Mouse (Mus musculus): ENCODE measurements around the gene Ifi203. TPM values are rescaled to one million over a fixed set of nuclear protein-coding genes. Genes with fewer than 3 reads are reported as not detected.
"Not testable (repeated sequence)": the region's sequence is repeated elsewhere in the genome, so short reads cannot be mapped to it uniquely, and the experiment has no call there.

The Ifi203 gene
- polyA plus RNA-seq, 1 experiment from 2014 or later: 2.0 TPM

- DNase-seq (ENCODE audit: low spot score) (no peak), ATAC-seq (ENCODE audit: low FRiP score, low TSS enrichment) (no peak)
- H3K4me1 ChIP-seq (replicated peaks; ENCODE audit: control insufficient read depth, insufficient read depth): no peaks in the 10 kb centered on the region
- WGBS: 70% methylated on average over 2 of the region's 2 CpGs
- no peak overlapping the region for H3K4me2 ChIP-seq (replicated peaks; ENCODE audit: low read depth)
- H3K27ac ChIP-seq (replicated peaks): no peak overlapping the region
- TF ChIP-seq CTCF (IDR thresholded peaks at IDR 0.05; ENCODE audit: low read depth): no peak
- no peak for TF ChIP-seq EP300 (optimal IDR thresholded peaks at IDR 0.05)
- no peaks in the 10 kb centered on the region for H3K27me3 ChIP-seq (ENCODE audit: control insufficient read depth, insufficient read depth, low read length)
- no peaks in the 10 kb centered on the region for H3K36me3 ChIP-seq (ENCODE audit: control insufficient read depth, insufficient read depth, low read length)
- H3K4me3 ChIP-seq (ENCODE audit: low read depth, low read length): no peak overlapping the region
- H3K9me3 ChIP-seq (ENCODE audit: control insufficient read depth, low read length): no peaks in the 10 kb centered on the region
- no peak overlapping the region for H3K9ac ChIP-seq (ENCODE audit: low read length)
Measured at GRCm38 (mm10) chr1:173914559-173914958, 27.9 kb downstream of the Ifi203 start.

- H3K9ac ChIP-seq (ENCODE audit: low read length); H3K27me3 ChIP-seq (ENCODE audit: control insufficient read depth, insufficient read depth, low read length); H3K36me3 ChIP-seq (ENCODE audit: control insufficient read depth, insufficient read depth, low read length); H3K27ac ChIP-seq (replicated peaks); H3K4me1 ChIP-seq (replicated peaks; ENCODE audit: control insufficient read depth, insufficient read depth); ATAC-seq (ENCODE audit: low FRiP score, low TSS enrichment); H3K4me3 ChIP-seq (ENCODE audit: low read depth, low read length); DNase-seq (ENCODE audit: low spot score); H3K4me2 ChIP-seq (replicated peaks; ENCODE audit: low read depth); H3K9me3 ChIP-seq (ENCODE audit: control insufficient read depth, low read length): not testable (repeated sequence)
Measured at GRCm38 (mm10) chr1:173913256-173913791, 29.1 kb downstream of the Ifi203 start.

- H3K27me3 ChIP-seq (ENCODE audit: control insufficient read depth, insufficient read depth, low read length); H3K9me3 ChIP-seq (ENCODE audit: control insufficient read depth, low read length); H3K4me1 ChIP-seq (replicated peaks; ENCODE audit: control insufficient read depth, insufficient read depth); ATAC-seq (ENCODE audit: low FRiP score, low TSS enrichment); H3K36me3 ChIP-seq (ENCODE audit: control insufficient read depth, insufficient read depth, low read length); H3K27ac ChIP-seq (replicated peaks); H3K4me2 ChIP-seq (replicated peaks; ENCODE audit: low read depth); H3K9ac ChIP-seq (ENCODE audit: low read length); H3K4me3 ChIP-seq (ENCODE audit: low read depth, low read length); DNase-seq (ENCODE audit: low spot score): not testable (repeated sequence)
- WGBS: 68% methylated on average over 6 of the region's 6 CpGs
Measured at GRCm38 (mm10) chr1:173912548-173913255, 29.8 kb downstream of the Ifi203 start, which contains the start of gene Ifi211. Ifi211 (minus strand) TSS chr1:173913046.

GRCm38 (mm10) chr1:173911808-173912464 lies 30.5 kb downstream of the Ifi203 start:
- Histone ChIP-seq H3K4me2 (replicated peaks; ENCODE audit: low read depth) (no peak overlapping the region), H3K9me3 (ENCODE audit: control insufficient read depth, low read length) (no peaks in the 10 kb centered on the region), H3K4me3 (ENCODE audit: low read depth, low read length) (no peak overlapping the region), H3K36me3 (ENCODE audit: control insufficient read depth, insufficient read depth, low read length) (no peaks in the 10 kb centered on the region), H3K27me3 (ENCODE audit: control insufficient read depth, insufficient read depth, low read length) (no peaks in the 10 kb centered on the region), H3K4me1 (replicated peaks; ENCODE audit: control insufficient read depth, insufficient read depth) (no peaks in the 10 kb centered on the region), H3K27ac (replicated peaks) (no peak overlapping the region), H3K9ac (ENCODE audit: low read length) (no peak overlapping the region)
- ATAC-seq (ENCODE audit: low FRiP score, low TSS enrichment) (no peak), DNase-seq (ENCODE audit: low spot score) (no peak)
- 83% methylated on average over 2 of the region's 2 CpGs for WGBS
- TF ChIP-seq CTCF (IDR thresholded peaks at IDR 0.05; ENCODE audit: low read depth) (no peak), EP300 (optimal IDR thresholded peaks at IDR 0.05) (no peak)

- ATAC-seq (ENCODE audit: low FRiP score, low TSS enrichment); DNase-seq (ENCODE audit: low spot score); H3K9ac ChIP-seq (ENCODE audit: low read length); H3K4me2 ChIP-seq (replicated peaks; ENCODE audit: low read depth); H3K9me3 ChIP-seq (ENCODE audit: control insufficient read depth, low read length); H3K36me3 ChIP-seq (ENCODE audit: control insufficient read depth, insufficient read depth, low read length); H3K4me1 ChIP-seq (replicated peaks; ENCODE audit: control insufficient read depth, insufficient read depth); H3K27me3 ChIP-seq (ENCODE audit: control insufficient read depth, insufficient read depth, low read length); H3K4me3 ChIP-seq (ENCODE audit: low read depth, low read length); H3K27ac ChIP-seq (replicated peaks): not testable (repeated sequence)
Measured at GRCm38 (mm10) chr1:173908390-173908789, 34.1 kb downstream of the Ifi203 start.

- not testable (repeated sequence) for H3K27me3 ChIP-seq (ENCODE audit: control insufficient read depth, insufficient read depth, low read length); H3K4me2 ChIP-seq (replicated peaks; ENCODE audit: low read depth); ATAC-seq (ENCODE audit: low FRiP score, low TSS enrichment); H3K4me3 ChIP-seq (ENCODE audit: low read depth, low read length); H3K36me3 ChIP-seq (ENCODE audit: control insufficient read depth, insufficient read depth, low read length); H3K9me3 ChIP-seq (ENCODE audit: control insufficient read depth, low read length); H3K4me1 ChIP-seq (replicated peaks; ENCODE audit: control insufficient read depth, insufficient read depth); H3K9ac ChIP-seq (ENCODE audit: low read length); H3K27ac ChIP-seq (replicated peaks); DNase-seq (ENCODE audit: low spot score)
- 83% methylated on average over 4 of the region's 4 CpGs for WGBS
Measured at GRCm38 (mm10) chr1:173905885-173906284, 36.6 kb downstream of the Ifi203 start.

GRCm38 (mm10) chr1:173889741-173890140 lies 52.7 kb downstream of the Ifi203 start:
- not testable (repeated sequence) for H3K9me3 ChIP-seq (ENCODE audit: control insufficient read depth, low read length); H3K36me3 ChIP-seq (ENCODE audit: control insufficient read depth, insufficient read depth, low read length); H3K27ac ChIP-seq (replicated peaks); H3K4me3 ChIP-seq (ENCODE audit: low read depth, low read length); H3K9ac ChIP-seq (ENCODE audit: low read length); H3K27me3 ChIP-seq (ENCODE audit: control insufficient read depth, insufficient read depth, low read length); DNase-seq (ENCODE audit: low spot score); H3K4me2 ChIP-seq (replicated peaks; ENCODE audit: low read depth); ATAC-seq (ENCODE audit: low FRiP score, low TSS enrichment); H3K4me1 ChIP-seq (replicated peaks; ENCODE audit: control insufficient read depth, insufficient read depth)

DNA sequence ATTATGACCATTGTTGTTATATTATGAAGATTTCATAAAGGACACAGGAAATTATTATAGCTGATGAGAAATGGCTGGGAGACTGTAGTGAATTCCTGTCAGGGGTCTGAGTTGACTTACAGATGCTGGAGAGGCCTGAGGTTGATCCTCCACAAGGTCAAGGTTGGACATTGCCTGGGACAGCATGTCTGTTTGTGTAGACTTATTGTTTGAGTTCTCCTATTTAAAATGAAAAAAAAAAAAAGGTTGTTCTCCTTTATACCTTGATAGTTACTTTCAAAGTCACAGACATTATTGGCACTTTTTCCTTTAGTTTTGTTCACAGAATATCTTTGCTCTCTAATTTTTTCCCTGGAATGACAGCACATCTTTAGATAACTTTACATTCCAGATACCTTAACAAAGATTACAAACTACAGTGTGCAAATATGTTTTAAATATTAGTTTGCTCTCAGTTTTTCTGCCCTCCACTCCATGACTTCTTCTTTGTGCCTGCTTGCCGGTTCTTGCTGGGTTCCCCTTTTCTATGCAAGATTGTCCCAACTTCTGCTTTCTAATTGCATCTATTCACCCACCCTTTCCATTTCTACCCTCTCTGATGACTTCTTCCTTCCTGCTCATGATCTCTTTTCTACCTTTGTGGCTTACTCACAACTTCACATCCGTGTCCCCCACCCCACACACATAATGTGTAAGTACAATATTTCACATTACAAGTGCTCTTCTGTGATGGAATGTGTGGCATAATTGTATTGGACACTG lies 55.3 kb downstream of the Ifi203 start:
- not testable (repeated sequence) for H3K27me3 ChIP-seq (ENCODE audit: control insufficient read depth, insufficient read depth, low read length); H3K27ac ChIP-seq (replicated peaks); H3K4me1 ChIP-seq (replicated peaks; ENCODE audit: control insufficient read depth, insufficient read depth); H3K4me3 ChIP-seq (ENCODE audit: low read depth, low read length); H3K9ac ChIP-seq (ENCODE audit: low read length); H3K4me2 ChIP-seq (replicated peaks; ENCODE audit: low read depth); H3K9me3 ChIP-seq (ENCODE audit: control insufficient read depth, low read length); H3K36me3 ChIP-seq (ENCODE audit: control insufficient read depth, insufficient read depth, low read length); DNase-seq (ENCODE audit: low spot score); ATAC-seq (ENCODE audit: low FRiP score, low TSS enrichment)
- no CpG with 5 or more reads among the region's 2 CpGs for WGBS

Measured in stomach, postnatal 0 days (tissue).